Mouse (Mus musculus) heart, adult 18-20 months (tissue): Measurements from ENCODE around the gene Agt. TPM values are rescaled to one million over a fixed set of nuclear protein-coding genes. Genes with fewer than 3 reads are reported as not detected.

Source experiments
- total RNA-seq, 2 experiments: library from RNA; stranded (reverse); gene quantifications; 2 replicates each; pipeline ENCODE4 v1.2.3; 2021

Gene Agt
- total RNA-seq, 2 experiments from 2014 or later = 7.8 to 9.2 TPM

Other genes starting within 250 kb of the Agt start
- under 1 TPM; 0.49 to 0.72 TPM for gene Pgbd5, start 130.0 kb downstream of the Agt start, total RNA-seq
- gene Cog2, start 48.9 kb downstream of the Agt start, total RNA-seq = 10 to 100 TPM; 25.9 to 28.0 TPM
- not detected for gene Capn9, start 6.4 kb upstream of the Agt start, total RNA-seq
- 10 to 100 TPM; 50.8 to 70.0 TPM for gene 2310022B05Rik, start 93.7 kb upstream of the Agt start, total RNA-seq
- gene Ttc13, start 152.3 kb upstream of the Agt start, total RNA-seq = 10 to 100 TPM; 14.7 to 15.0 TPM
- gene Arv1, start 152.4 kb upstream of the Agt start, total RNA-seq = 1 to 10 TPM; 3.6 to 4.0 TPM
- gene Fam89a, start 182.1 kb upstream of the Agt start, total RNA-seq = 1 to 10 TPM; 1.3 to 1.7 TPM
- under 1 TPM; 0.47 to 0.67 TPM for gene Trim67, start 223.4 kb upstream of the Agt start, total RNA-seq